Mouse (Mus musculus) neural tube, embryonic 14.5 days (tissue): Measurements from ENCODE around the gene Usp54. TPM values are rescaled to one million over a fixed set of nuclear protein-coding genes. Genes with fewer than 3 reads are reported as not detected.

Experiments used
- ATAC-seq: fragments of 200-750 bp; cut with Nextera tagmentation; 2 replicates; pipeline ENCODE4 v1.8.0; 2017; ENCODE audit warnings: low read depth, mild to moderate bottlenecking, moderate TSS enrichment, moderate library complexity
- H3K27ac ChIP-seq: fragments of 300-500 bp; sonication (generic); 2 replicates; pipeline ENCODE4 v1.5.1; 2014; ENCODE audit warnings: low read depth, mild to moderate bottlenecking, control low read depth, low read length, moderate library complexity, mixed read lengths
- H3K27me3 ChIP-seq: fragments of 300-500 bp; sonication (generic); 2 replicates; pipeline ENCODE4 v1.6.1; 2014; ENCODE audit warnings: low read length; ENCODE audit not compliant: control insufficient read depth, insufficient read depth
- H3K36me3 ChIP-seq: fragments of 300-500 bp; sonication (generic); 2 replicates; pipeline ENCODE4 v1.6.1; 2014; ENCODE audit warnings: low read length, mixed read lengths; ENCODE audit not compliant: control insufficient read depth, insufficient read depth
- H3K4me1 ChIP-seq: fragments of 300-500 bp; sonication (generic); 2 replicates; pipeline ENCODE4 v1.6.1; 2014; ENCODE audit warnings: low read length; ENCODE audit not compliant: control insufficient read depth, insufficient read depth
- H3K4me2 ChIP-seq: fragments of 300-500 bp; sonication (generic); 2 replicates; pipeline ENCODE4 v1.6.1; 2014; ENCODE audit warnings: mild to moderate bottlenecking, low read depth, low read length, control low read depth
- H3K4me3 ChIP-seq: fragments of 300-500 bp; sonication (generic); 2 replicates; pipeline ENCODE4 v1.5.1; 2014; ENCODE audit warnings: low read depth, low read length, control low read depth, mixed read lengths
- H3K9ac ChIP-seq: fragments of 300-500 bp; sonication (generic); replicated peaks from 2 replicates; pipeline ENCODE4 v1.6.1; 2014; ENCODE audit warnings: low read depth, mild to moderate bottlenecking, control low read depth, low read length, mixed read lengths
- H3K9me3 ChIP-seq: fragments of 300-500 bp; sonication (generic); 2 replicates; pipeline ENCODE4 v1.6.1; 2016; ENCODE audit warnings: low read length; ENCODE audit not compliant: control insufficient read depth
- WGBS: fragments of 180-500 bp; shearing (Covaris S2); extraction: QIAGEN DNeasy Blood & Tissue Kit; methylation state at CpG from one replicate; pipeline ENCODE4 v1.1.7; 2014; 5-methylcytosine and 5-hydroxymethylcytosine counted together
- polyA plus RNA-seq: library from polyadenylated mRNA; unstranded; fragments of >200 nt; fragmentation: Nextera tagmentation; extraction: Ambion mirVana; gene quantifications from 2 replicates; pipeline ENCODE4 v1.2.1, GENCODE M21; 2014

The Usp54 gene
- polyA plus RNA-seq, 1 experiment from 2014 or later: 15.1 TPM

DNA sequence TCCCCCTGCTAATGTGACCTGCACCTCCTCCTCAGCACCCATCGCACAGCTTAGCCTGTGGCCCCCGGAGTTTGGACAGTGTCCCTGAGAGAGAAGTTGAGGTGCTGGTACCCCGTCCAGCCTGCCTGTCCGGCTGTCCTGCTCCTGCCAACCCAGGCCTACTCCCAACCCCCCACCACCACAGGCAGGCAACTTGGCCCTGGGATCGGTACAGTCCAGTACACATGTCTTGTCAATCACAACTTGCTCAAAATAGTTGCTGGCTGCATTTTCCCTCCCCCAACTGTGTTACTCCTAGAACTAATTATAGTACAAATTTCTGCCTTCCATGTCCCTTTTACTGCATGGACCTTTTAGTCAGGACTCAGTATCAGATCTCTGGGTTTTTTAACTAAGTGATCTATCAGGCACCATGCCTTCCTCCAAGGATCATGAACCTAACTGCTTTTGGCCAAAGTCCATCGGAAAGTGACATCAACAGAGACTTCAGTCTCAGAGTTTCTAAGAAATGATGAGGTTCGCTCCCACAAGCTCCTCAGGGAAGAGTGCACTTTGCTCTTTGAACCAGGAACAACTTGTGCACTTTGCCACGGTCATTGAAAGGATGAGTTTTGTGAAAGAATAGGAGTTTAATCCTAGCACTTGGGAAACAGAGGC is 27.4 kb upstream of the Usp54 start, which contains the start of gene Synpo2l:
Gene Synpo2l, minus strand, starts transcription at position 201 of the 657 bp plus-strand sequence.
- H3K4me1 ChIP-seq: no peaks in the 10 kb centered on the region
- H3K36me3 ChIP-seq: no peaks in the 10 kb centered on the region
- no peak within 1 kb of the TSS for H3K4me3 ChIP-seq
- H3K9ac ChIP-seq: no peak within 1 kb of the TSS
- no peak within 1 kb of the TSS for H3K4me2 ChIP-seq
- H3K27me3 ChIP-seq: 0 out of 2 replicates have a peak, but pooled peaks cover 2% of the 10 kb centered on the region
- WGBS: 88% methylated on average over 8 of the region's 8 CpGs
- ATAC-seq: no peak
- no peaks in the 10 kb centered on the region for H3K9me3 ChIP-seq
- no peak within 1 kb of the TSS for H3K27ac ChIP-seq

DNA sequence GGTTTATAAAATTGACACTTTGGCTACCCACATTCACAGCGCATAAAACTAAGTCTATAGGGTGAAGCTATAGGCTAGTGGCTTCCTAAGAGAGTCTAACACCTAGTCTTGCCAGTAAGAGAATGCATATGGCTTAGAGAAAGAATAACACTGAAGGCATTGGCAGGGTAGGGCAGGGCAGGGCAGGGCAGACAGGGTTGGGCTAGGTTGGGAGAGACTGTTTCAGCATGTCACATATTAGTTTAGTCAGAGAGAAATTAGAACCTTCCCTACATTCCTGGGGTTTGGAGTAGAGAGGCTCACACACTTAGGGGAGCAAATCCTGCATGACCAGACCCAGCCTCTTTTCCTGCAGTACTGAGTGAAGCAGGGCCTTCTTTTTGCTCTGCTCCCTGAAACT is 26.6 kb upstream of the Usp54 start:
- Histone ChIP-seq H3K9me3 (no peaks in the 10 kb centered on the region), H3K4me2 (no peak overlapping the region), H3K36me3 (no peaks in the 10 kb centered on the region), H3K4me1 (no peaks in the 10 kb centered on the region), H3K27me3 (0 out of 2 replicates have a peak, but pooled peaks cover 2% of the 10 kb centered on the region), H3K27ac (no peak overlapping the region), H3K9ac (no peak overlapping the region), H3K4me3 (no peak overlapping the region)
- ATAC-seq: no peak
- WGBS: 76% methylated on average over 1 of the region's 1 CpGs

DNA sequence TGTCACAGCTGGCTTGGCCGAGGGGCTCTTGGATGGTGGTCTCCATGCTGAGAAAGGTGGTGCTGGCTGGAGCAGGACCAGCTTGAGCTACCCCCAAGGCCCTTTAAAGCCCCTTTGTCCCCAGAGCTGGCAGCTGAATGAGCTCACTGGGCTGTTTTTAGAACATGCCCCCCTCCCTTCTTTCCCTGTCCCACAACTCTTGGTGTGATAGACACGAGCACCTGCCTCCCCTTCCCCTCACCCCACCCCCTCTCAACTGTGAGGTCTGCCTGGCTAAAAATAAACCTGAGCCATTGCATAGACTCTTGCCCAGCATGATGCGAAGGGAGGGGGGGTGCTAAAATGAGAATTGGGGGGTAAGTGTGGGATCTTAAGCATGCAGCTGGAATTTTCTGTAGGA is 23.6 kb upstream of the Usp54 start:
- Histone ChIP-seq H3K27me3 (0 out of 2 replicates have a peak, but pooled peaks cover 2% of the 10 kb centered on the region), H3K4me1 (peaks cover 8% of the 10 kb centered on the region; the same call in 1 of the 2 replicates), H3K27ac (no peak overlapping the region), H3K4me2 (no peak overlapping the region), H3K4me3 (no peak overlapping the region), H3K9me3 (no peaks in the 10 kb centered on the region), H3K9ac (no peak overlapping the region), H3K36me3 (no peaks in the 10 kb centered on the region)
- WGBS: 60% methylated on average over 3 of the region's 3 CpGs
- no peak for ATAC-seq

- Histone ChIP-seq H3K27ac (no peak overlapping the region), H3K27me3 (0 out of 2 replicates have a peak, but pooled peaks cover 2% of the 10 kb centered on the region), H3K9ac (no peak overlapping the region), H3K4me3 (no peak overlapping the region), H3K36me3 (no peaks in the 10 kb centered on the region), H3K4me2 (no peak overlapping the region), H3K9me3 (no peaks in the 10 kb centered on the region), H3K4me1 (peaks cover 8% of the 10 kb centered on the region; the same call in 1 of the 2 replicates)
- 80% methylated on average over 2 of the region's 2 CpGs for WGBS
- ATAC-seq: no peak
Measured at GRCm38 (mm10) chr14:20663601-20664000, 22.7 kb upstream of the Usp54 start.

GRCm38 (mm10) chr14:20662740-20663139 is 21.9 kb upstream of the Usp54 start:
- ATAC-seq: no peak
- Histone ChIP-seq H3K4me1 (peaks cover 8% of the 10 kb centered on the region; the same call in 1 of the 2 replicates), H3K36me3 (no peaks in the 10 kb centered on the region), H3K9ac (no peak overlapping the region), H3K9me3 (no peaks in the 10 kb centered on the region), H3K4me2 (no peak overlapping the region), H3K27ac (no peak overlapping the region), H3K4me3 (no peak overlapping the region), H3K27me3 (0 out of 2 replicates have a peak, but pooled peaks cover 2% of the 10 kb centered on the region)
- 96% methylated on average over 3 of the region's 3 CpGs for WGBS

DNA sequence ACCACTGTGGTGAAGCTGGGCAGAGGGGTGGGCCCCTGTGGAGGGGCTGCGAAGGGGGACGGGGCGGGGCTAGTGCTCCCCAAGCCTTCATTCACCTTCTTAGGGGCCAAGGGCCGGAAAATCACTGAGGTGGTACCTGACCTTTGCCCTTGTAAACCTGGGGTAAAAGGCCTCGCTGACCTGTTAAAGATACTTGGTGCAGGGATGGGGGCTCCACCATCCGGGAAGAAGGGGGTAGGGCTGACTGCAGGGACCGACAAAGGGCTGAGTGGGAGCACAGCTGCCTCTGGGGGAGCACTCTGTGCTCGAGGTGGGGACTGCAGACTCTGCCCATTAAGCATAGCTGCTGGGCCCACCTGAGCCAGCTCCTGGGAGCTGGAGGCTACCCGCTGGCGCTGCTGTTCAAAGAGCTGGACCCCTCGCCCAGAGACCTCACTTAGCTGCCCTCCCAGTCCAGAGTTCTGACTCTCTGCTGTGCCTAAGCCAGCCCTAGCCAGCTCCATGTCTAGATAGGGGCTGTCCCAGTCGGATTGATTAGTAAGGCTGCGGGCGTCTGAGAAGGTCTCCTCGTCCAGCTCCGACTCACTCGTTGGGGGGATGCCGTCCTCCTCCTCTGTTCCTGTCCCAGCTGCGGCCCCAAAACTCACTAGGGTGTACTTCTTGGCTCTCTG is 20.9 kb upstream of the Usp54 start:
- H3K4me2 ChIP-seq: peak overlapping the region; percentile 80
- H3K27ac ChIP-seq: peak overlapping the region; percentile 78
- 0 out of 2 replicates have a peak, but pooled peaks cover 2% of the 10 kb centered on the region for H3K27me3 ChIP-seq
- H3K4me1 ChIP-seq: peaks cover 8% of the 10 kb centered on the region; the same call in 1 of the 2 replicates
- H3K9me3 ChIP-seq: no peaks in the 10 kb centered on the region
- no peaks in the 10 kb centered on the region for H3K36me3 ChIP-seq
- ATAC-seq: peak; percentile 52
- H3K4me3 ChIP-seq: peak overlapping the region; percentile 56
- 9% methylated on average over 19 of the region's 19 CpGs for WGBS
- peak overlapping the region; percentile 74 for H3K9ac ChIP-seq

- peak; percentile 84 for ATAC-seq
- Histone ChIP-seq H3K9ac (peak overlapping the region; percentile 74), H3K27me3 (0 out of 2 replicates have a peak, but pooled peaks cover 2% of the 10 kb centered on the region), H3K4me1 (peaks cover 8% of the 10 kb centered on the region; the same call in 1 of the 2 replicates), H3K4me2 (peak overlapping the region; percentile 80), H3K9me3 (no peaks in the 10 kb centered on the region), H3K4me3 (peak overlapping the region; percentile 56), H3K27ac (peak overlapping the region; percentile 78), H3K36me3 (no peaks in the 10 kb centered on the region)
- 1% methylated on average over 52 of the region's 52 CpGs for WGBS
Measured at GRCm38 (mm10) chr14:20660827-20661660, 20.2 kb upstream of the Usp54 start.

GRCm38 (mm10) chr14:20659687-20660086 is 18.8 kb upstream of the Usp54 start:
- peaks cover 8% of the 10 kb centered on the region; the same call in 1 of the 2 replicates for H3K4me1 ChIP-seq
- H3K9me3 ChIP-seq: no peaks in the 10 kb centered on the region
- H3K4me3 ChIP-seq: no peak overlapping the region
- no peak overlapping the region for H3K4me2 ChIP-seq
- no peak for ATAC-seq
- no peaks in the 10 kb centered on the region for H3K36me3 ChIP-seq
- no peaks in the 10 kb centered on the region for H3K27me3 ChIP-seq
- H3K9ac ChIP-seq: no peak overlapping the region
- H3K27ac ChIP-seq: no peak overlapping the region
- WGBS: 95% methylated on average over 7 of the region's 7 CpGs
